Mouse (Mus musculus) heart, adult 2 months (tissue): ENCODE data around the gene Ubl4b.

ENCODE experiments used
- CTCF ChIP-seq: fragments of 200-600 bp; IDR thresholded peaks from 2 replicates; pipeline ENCODE4 v1.8.1; 2022; ENCODE audit warnings: antibody characterized with exemption, mild to moderate bottlenecking, moderate library complexity
- POLR2A ChIP-seq: fragments of 200-500 bp; IDR thresholded peaks from 2 replicates; pipeline ENCODE4 v1.6.1; 2011; ENCODE audit warnings: mild to moderate bottlenecking, low read depth, low read length, control low read depth; ENCODE audit not compliant: insufficient read depth

DNA sequence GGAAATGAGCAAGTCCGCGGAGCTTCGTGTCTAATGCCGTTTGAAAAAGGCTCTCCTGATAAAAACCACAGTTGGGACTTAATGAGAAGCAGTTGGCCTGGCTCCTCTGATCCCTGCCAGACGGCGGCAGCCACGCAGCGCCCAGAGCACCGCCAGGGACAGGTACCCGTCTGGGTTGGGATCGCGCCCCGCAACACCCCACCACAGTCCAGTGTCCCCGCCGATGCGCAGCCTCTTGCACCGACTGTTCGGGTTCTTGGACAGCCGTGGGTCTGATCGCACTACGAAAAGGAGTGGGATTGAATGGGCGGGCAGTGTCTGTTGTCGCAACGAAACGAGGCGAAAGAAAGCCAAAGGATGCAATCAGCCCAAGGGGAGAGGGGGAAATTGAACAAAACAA lies 41.7 kb upstream of the Ubl4b start:
- TF ChIP-seq CTCF (no peak), POLR2A (no peak)
